Mouse (Mus musculus): ENCODE results near the gene Shisal2a.

- TF ChIP-seq CTCF (IDR thresholded peaks at IDR 0.05; ENCODE audit: borderline replicate concordance, insufficient read depth, low read length) (no peak), POLR2A (IDR thresholded peaks at IDR 0.05; ENCODE audit: low read depth, low read length) (no peak)
Observed at GRCm38 (mm10) chr4:108362321-108363261, 20.6 kb downstream of the Shisal2a start.
